Mouse (Mus musculus) C2C12 (cell line): ENCODE results near the gene Olfr749.
A peak's percentile ranks its signal among the peaks of the same experiment; 100 is the strongest.

ENCODE experiments used
- CTCF ChIP-seq: IDR thresholded peaks from one replicate; pipeline ENCODE4 v1.5.1; 2011; ENCODE audit not compliant: control insufficient read depth, insufficient read depth, insufficient read length
- FOSL1 ChIP-seq: IDR thresholded peaks from one replicate; pipeline ENCODE4 v1.8.0; 2011; ENCODE audit warnings: mild to moderate bottlenecking, low read length; ENCODE audit not compliant: poor library complexity, insufficient read depth, severe bottlenecking
- MAX ChIP-seq: IDR thresholded peaks from one replicate; pipeline ENCODE4 v1.6.1; 2011; ENCODE audit warnings: mild to moderate bottlenecking, control low read depth
- MYOD1 ChIP-seq: IDR thresholded peaks from one replicate; pipeline ENCODE4 v1.6.1; 2011; ENCODE audit warnings: low read depth; ENCODE audit not compliant: control insufficient read depth, insufficient read length
- USF1 ChIP-seq: IDR thresholded peaks from one replicate; pipeline ENCODE4 v1.6.1; 2011; ENCODE audit warnings: low read depth, mild to moderate bottlenecking, control low read depth, moderate library complexity

- TF ChIP-seq CTCF (peak; percentile 60), MAX (peak; percentile 62), USF1 (no peak), MYOD1 (no peak), FOSL1 (no peak)
These were observed 40.4 kb upstream of the Olfr749 start, which contains the start of gene Ttc5 for GRCm38 (mm10) chr14:50785251-50785637.
